Mouse (Mus musculus) B cell, adult 62 days (primary cell): ENCODE results near the gene Zfp422. TPM values are rescaled to one million over a fixed set of nuclear protein-coding genes. Genes with fewer than 3 reads are reported as not detected.

ENCODE experiments used
- total RNA-seq: library from RNA; stranded (reverse); gene quantifications from 4 replicates; pipeline ENCODE4 v1.2.4, GENCODE M21; 2023

The Zfp422 gene
- 16.8 to 21.7 TPM (median 19.0 TPM) in 4 replicates for total RNA-seq

DNA sequence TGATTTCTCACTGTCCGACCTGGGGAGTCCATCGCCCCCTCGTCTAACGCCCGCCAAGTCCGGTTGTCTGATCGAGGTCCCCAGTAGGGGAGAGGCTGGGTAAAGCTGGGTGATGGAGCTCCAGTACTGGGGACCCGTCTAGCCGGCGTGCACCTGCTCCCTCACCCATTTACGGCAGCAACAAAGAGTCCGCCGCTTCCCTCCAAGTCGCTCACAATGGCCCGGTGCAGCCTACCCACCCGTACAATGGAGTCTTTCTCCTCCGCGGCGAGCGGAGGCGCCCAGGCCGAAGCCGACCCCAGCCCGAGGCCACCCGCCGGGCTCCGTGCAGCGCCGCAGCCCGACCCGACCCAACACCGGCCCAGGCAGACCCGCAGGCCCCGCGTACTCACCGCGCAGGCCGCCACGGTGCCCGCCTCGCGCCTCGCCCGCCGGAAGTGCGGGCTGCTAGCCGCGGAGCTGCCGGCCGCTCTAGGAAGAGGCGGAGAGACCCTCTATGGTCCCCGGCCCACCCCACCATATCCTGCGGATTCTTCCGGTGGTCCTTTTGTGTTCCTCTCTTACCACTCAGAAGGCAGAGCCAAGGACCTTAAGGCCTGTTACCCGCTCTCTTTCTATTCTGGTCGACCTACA is at the start of gene Zfp422:
Gene Zfp422 (minus strand): TSS at position 461 of the 633 bp plus-strand sequence.

DNA sequence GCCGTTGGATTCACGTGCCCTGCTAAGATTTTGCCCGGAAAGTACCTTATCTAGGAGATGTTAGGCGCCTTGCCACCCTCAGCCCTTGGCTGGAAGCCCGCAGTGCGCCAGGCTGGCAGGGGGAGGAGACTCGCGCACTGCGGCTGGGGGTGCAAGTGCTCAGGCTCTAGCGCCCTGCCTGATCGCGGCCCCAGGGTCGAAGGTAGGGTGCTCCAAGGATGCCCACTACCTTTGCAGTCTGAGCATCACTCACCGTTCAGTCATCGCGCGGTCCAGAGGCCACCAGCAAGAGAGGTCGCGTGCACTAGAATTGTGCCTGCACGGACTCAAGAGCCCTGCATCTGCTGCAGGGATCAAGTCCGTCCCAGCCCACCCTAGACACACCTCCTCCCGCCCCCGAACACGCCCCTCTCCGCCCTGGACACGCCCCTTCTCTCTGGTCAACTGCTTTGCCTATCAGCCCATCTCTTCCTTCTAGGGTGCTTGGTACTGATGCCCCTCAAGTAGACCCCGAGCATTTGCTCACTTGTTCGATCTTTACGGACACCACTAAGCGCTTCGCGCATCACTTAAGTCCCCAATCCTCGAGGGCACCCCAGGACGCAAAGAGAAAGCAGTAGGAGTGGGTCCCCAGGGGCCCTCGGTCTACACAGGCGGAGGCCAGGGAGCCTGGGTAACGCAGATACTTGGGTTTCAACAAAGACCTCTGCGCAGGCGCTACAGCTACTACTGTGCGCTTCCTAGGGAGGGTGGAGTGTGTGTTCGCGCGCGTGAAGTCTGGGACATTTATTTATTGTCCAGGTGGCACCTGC is 44.9 kb upstream of the Zfp422 start, which contains the start of gene Rassf4:
Gene Rassf4 (minus strand): TSS at position 482 of the 812 bp plus-strand sequence.

DNA sequence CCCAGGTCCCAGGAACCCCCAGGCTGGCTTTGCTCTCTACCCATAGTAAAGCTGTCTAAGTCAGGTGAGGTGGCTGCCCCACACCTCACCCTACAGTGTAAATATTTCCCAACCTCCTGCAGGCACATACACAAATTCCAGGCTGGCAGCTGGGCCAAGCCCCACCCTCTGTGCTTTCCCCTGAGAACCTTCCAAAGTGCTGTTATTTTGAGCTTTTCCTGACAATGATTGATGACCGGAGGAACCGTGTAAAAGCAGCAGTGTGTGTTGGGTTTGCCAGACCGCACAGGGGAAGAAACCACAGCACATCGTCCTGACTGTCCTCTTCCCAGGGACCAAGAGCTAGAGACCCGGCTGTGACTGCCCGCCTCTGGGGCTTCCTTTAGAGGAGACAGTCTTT is 21.6 kb upstream of the Zfp422 start, which contains the start of gene Depp1:
Gene Depp1 (plus strand): TSS at position 204 of the 400 bp plus-strand sequence.

DNA sequence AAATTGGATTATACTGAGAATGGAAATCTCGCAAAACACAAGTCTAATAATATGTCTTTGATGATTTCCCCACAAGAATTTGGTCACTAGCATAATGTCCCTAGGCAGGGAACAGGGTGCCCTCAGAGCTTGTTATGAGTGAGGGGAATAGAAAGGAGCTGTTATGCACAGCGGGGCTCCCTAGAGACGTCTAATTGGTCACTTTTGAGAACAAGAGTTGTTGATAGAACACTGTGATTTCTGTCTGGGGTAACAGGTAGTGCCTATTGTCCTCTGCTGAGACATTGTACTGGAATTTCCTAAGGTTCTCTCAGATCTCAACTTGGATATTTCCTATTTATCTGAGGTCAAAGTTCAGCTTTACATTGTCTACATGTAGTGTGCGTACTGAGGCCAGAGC is 44.7 kb downstream of the Zfp422 start, which contains the start of gene Olfr215:
Gene Olfr215 (minus strand): TSS at position 101 of the 400 bp plus-strand sequence.

Other genes with a start within 250 kb of the Zfp422 start
- gene Alox5, start 167.8 kb downstream of the Zfp422 start, total RNA-seq = 0.28 to 0.73 TPM (median 0.48 TPM) in 3 of 4 replicates, not detected in the other
- gene Olfr211, start 139.9 kb downstream of the Zfp422 start, total RNA-seq = not detected in 4 replicates
- gene Olfr212, start 122.5 kb downstream of the Zfp422 start, total RNA-seq = 0.21 to 0.49 TPM (median 0.32 TPM) in 4 replicates
- not detected in 4 replicates for gene Olfr213, start 90.5 kb downstream of the Zfp422 start, total RNA-seq
- gene Gm5580, start 77.9 kb downstream of the Zfp422 start, total RNA-seq = 4.4 to 7.9 TPM (median 6.0 TPM) in 4 replicates
- not detected in 4 replicates for gene Olfr214, start 74.8 kb downstream of the Zfp422 start, total RNA-seq
- gene Olfr215, start 44.8 kb downstream of the Zfp422 start, total RNA-seq = not detected in 4 replicates
- gene Depp1, start 21.6 kb upstream of the Zfp422 start, total RNA-seq = not detected in 4 replicates
- 33.2 to 41.4 TPM (median 35.7 TPM) in 4 replicates for gene Rassf4, start 45.0 kb upstream of the Zfp422 start, total RNA-seq
- gene Tmem72, start 87.9 kb upstream of the Zfp422 start, total RNA-seq = 0.12 to 0.18 TPM (median 0.12 TPM) in 4 replicates